Mouse (Mus musculus) megakaryocyte, embryonic 14.5 days (primary cell): ENCODE measurements around the gene 3425401B19Rik.

Experiments used
- FLI1 ChIP-seq: IDR thresholded peaks from 2 replicates; pipeline ENCODE4 v1.6.1; 2012; ENCODE audit warnings: low read length, inconsistent platforms, mixed read lengths
- GATA1 ChIP-seq: IDR thresholded peaks from 3 replicates; pipeline ENCODE4 v1.6.1; 2012; ENCODE audit warnings: mixed read lengths, low read length, inconsistent platforms, borderline replicate concordance

DNA sequence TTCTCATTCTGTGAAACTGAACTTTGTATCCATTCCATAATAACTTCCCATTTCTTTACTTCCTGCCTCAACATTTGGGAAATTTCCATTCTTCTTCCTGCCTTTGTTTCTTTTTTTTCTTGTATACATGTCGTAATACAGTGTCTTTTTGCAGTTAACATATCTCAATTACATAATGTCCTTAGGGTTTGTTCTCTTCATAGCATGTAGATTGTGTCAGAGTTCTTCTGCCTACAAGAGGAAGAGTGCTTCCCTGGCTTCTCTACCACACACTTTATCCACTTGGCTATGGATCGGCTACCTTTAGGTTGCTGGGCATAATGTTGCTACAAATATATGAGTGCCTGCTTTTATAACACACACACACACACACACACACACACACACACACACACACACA, 10.8 kb upstream of the 3425401B19Rik start:
- TF ChIP-seq GATA1: no peak
- no peak for TF ChIP-seq FLI1
